Mouse (Mus musculus): ENCODE data around the gene Arl3.

GRCm38 (mm10) chr19:46501401-46502068, 71.5 kb downstream of the Arl3 start, which contains the start of gene Trim8:
- TF ChIP-seq GATA1 (IDR thresholded peaks at IDR 0.05; ENCODE audit: low read length): no peak
- no peak for TF ChIP-seq TAL1 (IDR thresholded peaks at IDR 0.05; ENCODE audit: low read length)

Measured in erythroblast, embryonic 14.5 days (primary cell).